In genomic region chr17:25781339-25781738, GRCm38 (mm10) we compare ENCODE assay signal across 22 mouse cellular contexts. TPM values are rescaled to one million over a fixed set of nuclear protein-coding genes. Genes with fewer than 3 reads are reported as not detected.
A peak's percentile ranks its signal among the peaks of the same experiment; 100 is the strongest.
DNase-seq lines count a peak whose midpoint lies in the region; TF ChIP-seq lines count a peak whose summit lies in the region.
"Had no signal": no experiment of that assay in that cellular context is flagged by ENCODE, and none has a peak within 500 bp of the region (broad histone marks: within the 10 kb centered on the region; RNA-seq: fewer than 3 reads in every experiment).

No protein-coding gene starts in this region.

- no peak overlapping the region for H3K27ac ChIP-seq in MEL (ENCODE audit: control insufficient read depth, low read depth, low read length)
- H3K27ac ChIP-seq: embryonic facial prominence, embryonic 12.5 days; embryonic facial prominence, embryonic 15.5 days; forebrain, embryonic 12.5 days had no signal

- intact Hi-C loops in heart, postnatal 10 days (cut with DNase I): no loop called here

- peaks cover 0 to 2% of the 10 kb centered on the region in 2 experiments; a peak in 2 of 4 replicates for H3K36me3 ChIP-seq in MEL (ENCODE audit: control insufficient read depth in 1 of 2, insufficient read depth in 2 of 2, low read length in 2 of 2)

- H3K79me2 ChIP-seq in MEL (ENCODE audit: control insufficient read depth, insufficient read depth, low read length, poor library complexity): no peaks in the 10 kb centered on the region

- DNase-seq in cerebellum, adult 11-12 months: peak; percentile 33
- DNase-seq in cerebellum, adult 11 months: no peak
- peak; percentile 90 for DNase-seq in heart, adult 11 months
- DNase-seq in heart, postnatal 10 days: no peak
- DNase-seq in MEL (ENCODE audit: low read depth, low spot score): no peak
- DNase-seq: adrenal gland, adult 2 months; adrenal gland, postnatal 10 days; adrenal gland, postnatal 25 days; B cell, adult 2 months; cerebellum, postnatal 14 days; cerebellum, postnatal 36 days; embryo, embryonic 11 days had no signal

- H3K27me3 ChIP-seq in MEL (ENCODE audit: control insufficient read depth in 1 of 2, insufficient read depth in 2 of 2, low read length in 2 of 2): no peaks in the 10 kb centered on the region
- H3K27me3 ChIP-seq: CH12.LX; embryonic facial prominence, embryonic 12.5 days; embryonic facial prominence, embryonic 15.5 days; forebrain, embryonic 12.5 days had no signal

- TF ChIP-seq EP300 in MEL (IDR thresholded peaks at IDR 0.05; ENCODE audit: low read depth in 1 of 2, low read length in 2 of 2): no peak

- TF ChIP-seq CTCF in MEL (IDR thresholded peaks at IDR 0.05 in 2 of 3, conservative IDR thresholded peaks at IDR 0.05 in 1 of 3; ENCODE audit: control insufficient read depth in 1 of 3, insufficient read depth in 1 of 3, low read depth in 2 of 3, low read length in 3 of 3, poor library complexity in 1 of 3, severe bottlenecking in 1 of 3): no peak

- H3K9me3 ChIP-seq in MEL (replicated peaks; ENCODE audit: insufficient read depth, low read length): no peaks in the 10 kb centered on the region
- H3K9me3 ChIP-seq: embryonic facial prominence, embryonic 12.5 days; embryonic facial prominence, embryonic 15.5 days; forebrain, embryonic 10.5 days; forebrain, embryonic 12.5 days; G1E had no signal

- H3K9ac ChIP-seq in MEL (ENCODE audit: control insufficient read depth, low read depth, low read length, poor library complexity, severe bottlenecking): no peak overlapping the region
- H3K9ac ChIP-seq: embryonic facial prominence, embryonic 12.5 days; embryonic facial prominence, embryonic 15.5 days; forebrain, embryonic 12.5 days had no signal

- TF ChIP-seq RAD21 in MEL (IDR thresholded peaks at IDR 0.05; ENCODE audit: low read depth, low read length): no peak

- TF ChIP-seq POLR2A in MEL (IDR thresholded peaks at IDR 0.05; ENCODE audit: control insufficient read depth in 1 of 2, insufficient read depth in 1 of 2, low read depth in 1 of 2, low read length in 2 of 2, poor library complexity in 1 of 2): no peak

- H3K4me1 ChIP-seq in MEL (ENCODE audit: control insufficient read depth in 1 of 2, insufficient read depth in 2 of 2, low read length in 2 of 2): no peaks in the 10 kb centered on the region

- no peak overlapping the region for H3K4me3 ChIP-seq in MEL (ENCODE audit: control insufficient read depth in 1 of 2, insufficient read depth in 1 of 2, low read depth in 2 of 2, low read length in 2 of 2)
- H3K4me3 ChIP-seq: embryonic facial prominence, embryonic 12.5 days; embryonic facial prominence, embryonic 15.5 days; erythroblast, embryonic 14.5 days; forebrain, embryonic 10.5 days; forebrain, embryonic 12.5 days had no signal

TF ChIP-seq in MEL, 35 proteins besides CTCF, POLR2A, EP300 and RAD21:
- TF ChIP-seq JUND (IDR thresholded peaks at IDR 0.05; ENCODE audit: low read depth, low read length) (no peak), ELF1 (IDR thresholded peaks at IDR 0.05; ENCODE audit: low read depth, low read length) (0 out of 2 replicates have a peak, but pooled peaks have one; percentile 4), NELFE (IDR thresholded peaks at IDR 0.05; ENCODE audit: low read depth, low read length) (no peak), E2F4 (IDR thresholded peaks at IDR 0.05; ENCODE audit: borderline replicate concordance, low read depth, low read length) (no peak), ZC3H11A (IDR thresholded peaks at IDR 0.05; ENCODE audit: low read depth, low read length) (no peak), GATA1 (IDR thresholded peaks at IDR 0.05; ENCODE audit: low read depth, low read length) (no peak), CHD2 (IDR thresholded peaks at IDR 0.05; ENCODE audit: low read length) (no peak)

RNA-seq across cellular contexts. Expression of gene Haghl, which starts 4.1 kb away (rescaled TPM):
- total RNA-seq in heart, postnatal 10 days (2021): 10 to 100 TPM; 23.8 to 25.7 TPM
- total RNA-seq in MEL (2012; rRNA removed): 10.7 and 12.6 TPM in 2 replicates
- polyA plus RNA-seq in MEL (2012; ENCODE audit: insufficient read depth in 1 of 2, insufficient read length in 2 of 2, low read depth in 1 of 2, low replicate concordance in 2 of 2, missing spikeins in 1 of 2): 10 to 100 TPM in 1 of 2 experiments, not detected in 1; 13.2 TPM

RNA-seq across cellular contexts. Expression of gene Ccdc78, which starts 5.0 kb away (rescaled TPM):
- under 1 TPM in 1 of 2 experiments, not detected in 1; 0.14 TPM for total RNA-seq in heart, postnatal 10 days (2021)
- total RNA-seq in MEL (2012; rRNA removed): 0.08 TPM in 1 of 2 replicates, not detected in the other
- under 1 TPM in 1 of 2 experiments, not detected in 1; 0.85 TPM for polyA plus RNA-seq in MEL (2012; ENCODE audit: insufficient read depth in 1 of 2, insufficient read length in 2 of 2, low read depth in 1 of 2, low replicate concordance in 2 of 2, missing spikeins in 1 of 2)
- total RNA-seq: adrenal gland, adult 2 months; adrenal gland, postnatal 10 days; adrenal gland, postnatal 25 days; common myeloid progenitor, adult 5-6 weeks had no signal
- polyA plus RNA-seq: erythroblast, embryonic 14.5 days had no signal

RNA-seq across cellular contexts. Expression of gene Narfl, which starts 7.8 kb away (rescaled TPM):
- total RNA-seq in heart, postnatal 10 days (2021): 10 to 100 TPM; 43.2 to 49.3 TPM
- total RNA-seq in MEL (2012; rRNA removed): 26.9 and 34.3 TPM in 2 replicates
- polyA plus RNA-seq in MEL (2012; ENCODE audit: insufficient read depth in 1 of 2, insufficient read length in 2 of 2, low read depth in 1 of 2, low replicate concordance in 2 of 2, missing spikeins in 1 of 2): 10 to 100 TPM in 1 of 2 experiments, not detected in 1; 30.6 TPM

RNA-seq across cellular contexts. Expression of gene Fam173a, which starts 11.4 kb away (rescaled TPM):
- total RNA-seq in heart, postnatal 10 days (2021): 10 to 100 TPM; 37.8 to 38.9 TPM
- total RNA-seq in MEL (2012; rRNA removed): 35.3 and 39.0 TPM in 2 replicates
- 10 to 100 TPM in 1 of 2 experiments, not detected in 1; 36.6 TPM for polyA plus RNA-seq in MEL (2012; ENCODE audit: insufficient read depth in 1 of 2, insufficient read length in 2 of 2, low read depth in 1 of 2, low replicate concordance in 2 of 2, missing spikeins in 1 of 2)

RNA-seq across cellular contexts. Expression of gene AC134908.4, which starts 14.1 kb away (rescaled TPM):
- not detected for total RNA-seq in heart, postnatal 10 days (2021)
- total RNA-seq in MEL (2012; rRNA removed): 0.92 TPM in 1 of 2 replicates, not detected in the other
- polyA plus RNA-seq in MEL (2012; ENCODE audit: insufficient read depth in 1 of 2, insufficient read length in 2 of 2, low read depth in 1 of 2, low replicate concordance in 2 of 2, missing spikeins in 1 of 2): not detected
- total RNA-seq: adrenal gland, postnatal 25 days; adrenal gland, postnatal 4 days; CH12.LX; common myeloid progenitor, adult 5-6 weeks; G1E had no signal
- polyA plus RNA-seq: adrenal gland, adult 2 months; CD4-positive, CD25-positive, alpha-beta regulatory T cell, adult 4 months; embryonic facial prominence, embryonic 12.5 days; embryonic facial prominence, embryonic 15.5 days; erythroblast, embryonic 14.5 days; forebrain, embryonic 12.5 days; G1E had no signal

Comparison
In these comparisons a context has a peak if more than half of its experiments do, and no peak if none do; other contexts are left out.
1. DNase-seq: peak in cerebellum, adult 11-12 months (single experiment) and heart, adult 11 months (single experiment); none in cerebellum, adult 11 months (single experiment), heart, postnatal 10 days (0 of 2) and MEL (single experiment).